Mouse (Mus musculus) G1E-ER4 (cell line): ENCODE measurements around the gene Gpr55. TPM values are rescaled to one million over a fixed set of nuclear protein-coding genes. Genes with fewer than 3 reads are reported as not detected.

Experiments
- GATA1 ChIP-seq: IDR thresholded peaks from one replicate; pipeline ENCODE4 v1.8.0; 2012; ENCODE audit warnings: low read length, inconsistent platforms
- polyA plus RNA-seq: library from polyadenylated mRNA; stranded (reverse); fragments of >175 nt; gene quantifications from 2 replicates; pipeline ENCODE4 v1.2.3, GENCODE M21; 2012

Gpr55 gene
- polyA plus RNA-seq: not detected in 2 replicates

GRCm38 (mm10) chr1:85960873-85961272, at the start of gene Gpr55:
Gpr55 (minus strand) TSS chr1:85961007.
- TF ChIP-seq GATA1: no peak

DNA sequence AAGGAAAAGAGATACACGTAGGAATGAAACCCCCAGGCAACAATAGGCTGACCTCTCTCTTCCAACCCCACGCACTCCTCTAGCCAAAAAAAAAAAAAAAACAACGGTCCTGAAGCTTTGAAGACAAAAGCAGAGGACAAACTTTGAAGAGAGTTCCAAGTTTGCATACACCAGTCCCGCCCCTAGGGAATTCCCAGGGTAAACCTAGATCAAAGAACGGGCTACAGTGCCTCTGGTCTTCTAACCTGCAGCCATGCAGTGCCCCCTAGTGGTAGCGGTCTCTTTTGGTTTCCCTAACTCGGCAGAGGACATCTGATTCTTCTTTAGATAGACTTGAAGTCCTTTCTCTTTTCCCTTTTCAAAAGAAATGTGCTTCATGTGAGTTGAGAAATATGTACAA, 47.0 kb upstream of the Gpr55 start:
- TF ChIP-seq GATA1: no peak

GRCm38 (mm10) chr1:86006040-86006439, 45.2 kb upstream of the Gpr55 start:
- TF ChIP-seq GATA1: no peak

DNA sequence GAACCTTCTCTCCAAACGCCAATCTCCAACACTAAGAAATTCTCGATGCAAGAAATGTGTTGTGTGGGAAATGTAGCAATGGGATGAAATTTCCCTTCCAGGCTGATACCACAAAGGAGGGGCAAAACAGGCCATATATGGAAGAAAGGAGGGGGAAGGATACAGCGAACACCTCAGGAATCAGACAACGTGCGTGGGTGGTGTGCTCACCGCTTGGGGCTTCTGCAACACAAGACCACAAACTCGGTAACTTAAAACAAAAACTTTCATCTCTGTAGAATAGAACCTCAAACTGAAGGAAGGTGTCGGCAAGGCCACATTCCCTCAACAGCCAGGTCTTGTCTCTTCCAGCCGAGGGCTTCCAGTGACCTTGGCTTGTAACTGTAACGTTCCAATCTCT, 44.7 kb upstream of the Gpr55 start:
- TF ChIP-seq GATA1: no peak

- no peak for TF ChIP-seq GATA1
These were observed 39.2 kb upstream of the Gpr55 start for GRCm38 (mm10) chr1:85999853-86000570.

GRCm38 (mm10) chr1:85998012-85998411, 37.2 kb upstream of the Gpr55 start:
- no peak for TF ChIP-seq GATA1

- TF ChIP-seq GATA1: no peak
These were observed 36.4 kb upstream of the Gpr55 start for GRCm38 (mm10) chr1:85997221-85997620.

GRCm38 (mm10) chr1:85993541-85993940, 32.7 kb upstream of the Gpr55 start:
- TF ChIP-seq GATA1: no peak

DNA sequence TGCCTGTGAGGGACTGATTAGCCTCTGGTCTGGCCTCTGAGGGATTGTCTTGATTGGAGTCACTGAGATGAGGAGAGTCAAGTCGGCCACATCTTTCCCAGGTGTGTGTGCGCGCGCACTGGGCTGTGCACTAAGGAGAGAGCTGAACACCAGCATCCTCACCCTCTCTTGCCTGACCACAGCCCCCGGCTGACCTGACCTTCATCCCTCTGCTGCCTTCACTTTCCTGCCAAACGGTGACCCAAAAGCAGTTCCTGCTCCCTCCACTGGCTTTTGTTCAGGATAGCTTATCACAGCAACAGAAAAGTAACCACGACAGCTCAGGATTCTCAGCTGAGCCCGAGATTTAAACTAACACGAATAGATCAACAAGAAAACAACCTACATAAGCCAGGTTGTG, 31.4 kb upstream of the Gpr55 start:
- no peak for TF ChIP-seq GATA1

DNA sequence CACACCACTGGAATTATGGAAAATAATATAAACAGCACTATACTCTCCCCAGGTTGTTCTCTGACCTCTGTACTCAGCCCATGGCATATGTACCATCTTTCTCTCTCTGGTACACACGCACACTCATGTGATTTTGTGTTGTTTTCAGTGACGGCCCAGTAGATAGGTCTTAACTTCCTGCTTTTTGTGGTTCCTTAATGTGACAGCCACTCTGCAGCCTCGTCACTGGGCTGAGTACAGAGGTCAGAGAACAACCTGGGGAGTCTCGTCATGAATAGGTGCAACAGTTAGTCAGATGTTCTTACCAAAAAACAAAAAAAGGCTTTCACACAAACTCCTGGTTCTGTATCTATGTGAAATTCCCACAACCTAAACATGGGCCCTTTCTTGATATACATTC, 27.5 kb upstream of the Gpr55 start:
- no peak for TF ChIP-seq GATA1

DNA sequence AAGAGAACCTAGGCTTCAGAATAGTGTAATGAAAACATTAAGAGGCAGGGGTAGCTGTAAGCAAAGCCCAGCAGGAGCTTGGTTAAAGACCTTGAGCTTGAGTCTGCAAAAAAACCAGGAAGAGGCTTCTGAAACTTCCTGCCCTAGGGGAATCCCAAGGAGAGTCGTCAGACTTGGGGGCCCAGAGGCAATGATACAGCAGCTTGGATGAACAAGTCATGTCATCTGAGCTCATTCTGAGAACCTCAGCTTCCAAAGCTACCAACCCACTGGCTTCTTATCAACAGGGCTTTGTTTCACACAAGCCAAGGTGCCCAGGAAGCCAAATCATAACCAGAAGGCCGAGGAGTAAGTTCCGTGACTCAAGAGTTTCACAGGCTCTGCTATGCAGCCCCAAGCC, 25.0 kb upstream of the Gpr55 start:
- no peak for TF ChIP-seq GATA1

GRCm38 (mm10) chr1:85981738-85982357, 21.0 kb upstream of the Gpr55 start:
- TF ChIP-seq GATA1: no peak

- TF ChIP-seq GATA1: no peak
These were observed 16.9 kb upstream of the Gpr55 start for GRCm38 (mm10) chr1:85977709-85978108.

- TF ChIP-seq GATA1: no peak
These were observed 12.7 kb upstream of the Gpr55 start for GRCm38 (mm10) chr1:85973468-85973877.

GRCm38 (mm10) chr1:85972341-85972740, 11.5 kb upstream of the Gpr55 start:
- TF ChIP-seq GATA1: no peak

- TF ChIP-seq GATA1: no peak
These were observed 10.3 kb upstream of the Gpr55 start for GRCm38 (mm10) chr1:85971070-85971469.

GRCm38 (mm10) chr1:85969519-85969918, 8.7 kb upstream of the Gpr55 start:
- TF ChIP-seq GATA1: no peak
